Mouse (Mus musculus): ENCODE data around the gene Psmd9.

GRCm38 (mm10) chr5:123138230-123138911 lies 30.8 kb upstream of the Psmd9 start:
- TF ChIP-seq CTCF (IDR thresholded peaks at IDR 0.05; ENCODE audit: borderline replicate concordance, insufficient read depth, low read depth, low read length) = no peak
- no peak for TF ChIP-seq POLR2A (IDR thresholded peaks at IDR 0.05; ENCODE audit: borderline replicate concordance, insufficient read depth, low read length)

Data from cerebellum, adult 2 months (tissue).